Mouse (Mus musculus) limb, embryonic 14.5 days (tissue): Measurements from ENCODE around the gene Gm49368. TPM values are rescaled to one million over a fixed set of nuclear protein-coding genes. Genes with fewer than 3 reads are reported as not detected.

Source experiments
- ATAC-seq: fragments of 200-750 bp; cut with Nextera tagmentation; 2 replicates; pipeline ENCODE4 v1.8.0; 2017; ENCODE audit warnings: low read depth, moderate number of reproducible peaks, moderate TSS enrichment; ENCODE audit not compliant: low FRiP score
- DNase-seq: peaks from one replicate; pipeline ENCODE4 v3.0.0-alpha.2; 2015; ENCODE audit warnings: low spot score
- H3K27ac ChIP-seq: fragments of 300-500 bp; sonication (generic); replicated peaks from 2 replicates; pipeline ENCODE4 v1.5.1; 2014; ENCODE audit warnings: low read depth, mild to moderate bottlenecking, low read length, moderate library complexity, mixed read lengths
- H3K27me3 ChIP-seq: fragments of 300-500 bp; sonication (generic); 2 replicates; pipeline ENCODE4 v1.6.1; 2014; ENCODE audit warnings: low read length, mixed read lengths; ENCODE audit not compliant: control insufficient read depth, insufficient read depth
- H3K36me3 ChIP-seq: fragments of 300-500 bp; sonication (generic); 2 replicates; pipeline ENCODE4 v1.6.1; 2014; ENCODE audit warnings: mild to moderate bottlenecking, low read length, moderate library complexity, mixed read lengths; ENCODE audit not compliant: control insufficient read depth, insufficient read depth
- H3K4me1 ChIP-seq: fragments of 300-500 bp; sonication (generic); 2 replicates; pipeline ENCODE4 v1.6.1; 2014; ENCODE audit warnings: antibody characterized with exemption, low read length, mixed read lengths; ENCODE audit not compliant: control insufficient read depth, insufficient read depth
- H3K4me2 ChIP-seq: fragments of 300-500 bp; sonication (generic); replicated peaks from 2 replicates; pipeline ENCODE4 v1.6.1; 2014; ENCODE audit warnings: low read depth, mild to moderate bottlenecking, low read length, moderate library complexity; ENCODE audit not compliant: severe bottlenecking
- H3K4me3 ChIP-seq: fragments of 300-500 bp; sonication (generic); replicated peaks from 2 replicates; pipeline ENCODE4 v1.5.1; 2014; ENCODE audit warnings: low read length
- H3K9ac ChIP-seq: fragments of 300-500 bp; sonication (generic); 2 replicates; pipeline ENCODE4 v1.6.1; 2014; ENCODE audit warnings: mild to moderate bottlenecking, low read depth, low read length, moderate library complexity; ENCODE audit not compliant: severe bottlenecking
- H3K9me3 ChIP-seq: fragments of 300-500 bp; sonication (generic); 2 replicates; pipeline ENCODE4 v1.6.1; 2016; ENCODE audit warnings: low read length; ENCODE audit not compliant: control insufficient read depth
- POLR2A ChIP-seq: fragments of 200-500 bp; IDR thresholded peaks from 2 replicates; pipeline ENCODE4 v1.8.0; 2012; ENCODE audit warnings: inconsistent platforms, mild to moderate bottlenecking, moderate library complexity, borderline replicate concordance; ENCODE audit not compliant: insufficient read depth, insufficient read length; ENCODE audit errors: extremely low read depth
- WGBS: fragments of 180-500 bp; shearing (Covaris S2); extraction: QIAGEN DNeasy Blood & Tissue Kit; methylation state at CpG from one replicate; pipeline ENCODE4 v1.1.7; 2014; 5-methylcytosine and 5-hydroxymethylcytosine counted together
- polyA plus RNA-seq, 2 experiments: library from polyadenylated mRNA; depleted of rRNA in 1 of 2; stranded (reverse) in 1 of 2; unstranded in 1 of 2; fragments of >200 nt; fragmentation: Nextera tagmentation in 1 of 2; extraction: Ambion mirVana in 1 of 2; gene quantifications; 2 replicates each; pipeline versions ENCODE4 v1.2.1 to v1.2.3; 2012 to 2014

The Gm49368 gene
- polyA plus RNA-seq, 2 experiments: 0.01 TPM; not detected in 1

- Histone ChIP-seq H3K9me3 (no peaks in the 10 kb centered on the region), H3K27me3 (no peaks in the 10 kb centered on the region), H3K4me3 (no peak overlapping the region), H3K4me2 (no peak overlapping the region), H3K9ac (no peak overlapping the region), H3K27ac (no peak overlapping the region), H3K4me1 (no peaks in the 10 kb centered on the region), H3K36me3 (no peaks in the 10 kb centered on the region)
- no peak for TF ChIP-seq POLR2A
- ATAC-seq (no peak), DNase-seq (no peak)
- 87% methylated on average over 1 of the region's 1 CpGs for whole genome bisulfite sequencing
Observed at GRCm38 (mm10) chr7:128098135-128098534, 35.7 kb downstream of the Gm49368 start.

GRCm38 (mm10) chr7:128100742-128101357 lies 38.4 kb downstream of the Gm49368 start:
- DNase-seq (no peak), ATAC-seq (no peak)
- no peak overlapping the region for H3K4me2 ChIP-seq
- H3K9ac ChIP-seq: no peak overlapping the region
- H3K9me3 ChIP-seq: no peaks in the 10 kb centered on the region
- 70% methylated on average over 2 of the region's 2 CpGs for WGBS
- no peaks in the 10 kb centered on the region for H3K36me3 ChIP-seq
- TF ChIP-seq POLR2A: no peak
- H3K27ac ChIP-seq: no peak overlapping the region
- no peaks in the 10 kb centered on the region for H3K27me3 ChIP-seq
- H3K4me1 ChIP-seq: no peaks in the 10 kb centered on the region
- no peak overlapping the region for H3K4me3 ChIP-seq

GRCm38 (mm10) chr7:128105246-128105645 lies 42.8 kb downstream of the Gm49368 start:
- no peak overlapping the region for H3K4me3 ChIP-seq
- no peaks in the 10 kb centered on the region for H3K36me3 ChIP-seq
- 54% methylated on average over 4 of the region's 4 CpGs for WGBS
- no peak for ATAC-seq
- no peak for DNase-seq
- no peak overlapping the region for H3K4me2 ChIP-seq
- TF ChIP-seq POLR2A: no peak
- no peak overlapping the region for H3K9ac ChIP-seq
- H3K4me1 ChIP-seq: no peaks in the 10 kb centered on the region
- H3K27me3 ChIP-seq: no peaks in the 10 kb centered on the region
- H3K27ac ChIP-seq: no peak overlapping the region
- H3K9me3 ChIP-seq: no peaks in the 10 kb centered on the region

- ATAC-seq (no peak), DNase-seq (no peak)
- Histone ChIP-seq H3K4me1 (no peaks in the 10 kb centered on the region), H3K36me3 (no peaks in the 10 kb centered on the region), H3K9me3 (no peaks in the 10 kb centered on the region), H3K27me3 (no peaks in the 10 kb centered on the region), H3K9ac (no peak overlapping the region), H3K4me3 (no peak overlapping the region), H3K27ac (no peak overlapping the region), H3K4me2 (no peak overlapping the region)
- 85% methylated on average over 7 of the region's 7 CpGs for WGBS
- no peak for TF ChIP-seq POLR2A
Observed at GRCm38 (mm10) chr7:128107462-128107861, 45.0 kb downstream of the Gm49368 start.

- ATAC-seq (no peak), DNase-seq (no peak)
- Histone ChIP-seq H3K9me3 (no peaks in the 10 kb centered on the region), H3K27me3 (no peaks in the 10 kb centered on the region), H3K27ac (no peak overlapping the region), H3K4me1 (no peaks in the 10 kb centered on the region), H3K36me3 (no peaks in the 10 kb centered on the region), H3K9ac (no peak overlapping the region), H3K4me3 (no peak overlapping the region), H3K4me2 (no peak overlapping the region)
- TF ChIP-seq POLR2A: no peak
- 75% methylated on average over 2 of the region's 2 CpGs for WGBS
Observed at GRCm38 (mm10) chr7:128110314-128110713, 47.8 kb downstream of the Gm49368 start.
